Mouse (Mus musculus) urinary bladder, postnatal 10 days (tissue): ENCODE data around the gene Mb.
A peak's percentile ranks its signal among the peaks of the same experiment; 100 is the strongest.

Experiments
- DNase-seq: peaks from one replicate; pipeline ENCODE4 v3.0.0; 2022; ENCODE audit warnings: low spot score

The Mb gene

DNA sequence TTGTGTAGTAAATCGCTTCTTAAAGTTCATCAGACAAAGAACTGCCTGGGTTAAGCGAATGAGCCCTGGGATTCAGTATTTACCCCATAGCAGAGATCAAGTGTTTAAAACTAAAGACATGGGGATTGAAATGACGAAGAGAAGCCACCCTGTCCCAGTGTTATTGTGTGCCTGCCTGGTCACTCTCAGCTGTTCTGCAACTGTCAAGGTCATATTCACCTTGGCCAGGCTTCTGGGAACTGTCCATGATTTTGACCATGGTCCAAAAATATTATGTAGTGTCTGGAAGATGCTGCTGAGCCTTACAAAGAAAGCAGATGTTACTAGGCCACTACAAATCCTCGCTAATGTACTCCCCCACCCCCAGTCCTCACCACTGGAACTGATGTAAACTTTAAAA, 70.7 kb downstream of the Mb start:
- DNase-seq, result no peak

DNA sequence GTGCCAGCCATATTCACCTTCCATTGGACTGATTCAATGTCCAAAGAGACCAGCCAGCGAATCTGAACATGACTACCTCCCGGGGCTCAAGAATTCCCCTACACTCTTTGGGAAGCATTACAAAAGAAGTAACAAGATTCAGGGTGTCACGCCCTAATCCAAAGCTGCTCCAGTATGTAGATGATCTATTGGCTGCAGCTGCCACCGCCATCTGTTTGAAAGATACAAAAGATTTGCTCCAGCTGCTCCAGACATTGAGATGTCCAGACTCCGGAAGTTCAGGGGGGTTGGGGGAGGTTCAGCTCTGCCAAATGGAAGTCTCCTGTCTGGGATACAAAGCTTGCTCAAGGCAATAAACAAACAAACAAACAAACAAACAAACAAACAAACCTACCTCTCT, 73.9 kb downstream of the Mb start:
- no peak for DNase-seq

DNA sequence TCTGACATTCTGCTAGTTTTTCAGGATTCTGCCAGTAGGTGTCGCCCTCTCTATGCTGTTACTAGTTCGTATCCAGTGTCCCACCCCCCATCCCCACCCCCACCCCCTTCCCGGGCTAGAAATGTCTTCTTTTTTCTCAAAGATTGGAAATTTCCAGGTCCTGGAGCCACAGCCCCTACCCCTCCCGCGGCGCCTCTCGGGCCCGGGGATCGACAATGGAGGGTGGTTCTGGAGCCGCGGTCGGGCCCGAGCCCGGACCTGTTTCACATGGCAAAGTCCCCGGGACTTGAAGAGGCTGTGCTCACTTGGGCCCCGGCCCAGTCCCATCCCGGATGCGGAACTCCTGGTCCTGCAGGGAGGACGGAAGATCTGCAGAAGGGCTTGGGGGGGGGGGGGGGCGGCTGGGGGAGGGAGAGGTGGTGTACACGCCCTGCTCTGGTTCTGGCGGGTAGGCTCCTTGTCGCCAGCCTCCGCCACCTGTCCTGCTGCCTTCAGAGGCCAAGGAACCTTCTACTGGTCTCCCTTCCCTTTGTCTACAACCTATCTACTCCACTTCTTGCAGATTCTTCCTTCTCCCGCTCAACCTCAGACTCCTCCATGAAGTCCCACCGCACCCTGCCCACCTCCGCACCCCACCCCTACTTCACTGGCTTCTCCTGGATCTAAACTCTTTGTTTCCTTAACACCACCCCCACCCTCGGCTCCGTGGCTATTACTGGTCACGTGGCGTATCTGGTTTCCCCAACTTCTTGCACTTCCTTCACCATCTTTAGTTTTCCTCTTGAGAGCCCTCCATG, 76.4 kb downstream of the Mb start:
- DNase-seq, result peak; percentile 37

DNA sequence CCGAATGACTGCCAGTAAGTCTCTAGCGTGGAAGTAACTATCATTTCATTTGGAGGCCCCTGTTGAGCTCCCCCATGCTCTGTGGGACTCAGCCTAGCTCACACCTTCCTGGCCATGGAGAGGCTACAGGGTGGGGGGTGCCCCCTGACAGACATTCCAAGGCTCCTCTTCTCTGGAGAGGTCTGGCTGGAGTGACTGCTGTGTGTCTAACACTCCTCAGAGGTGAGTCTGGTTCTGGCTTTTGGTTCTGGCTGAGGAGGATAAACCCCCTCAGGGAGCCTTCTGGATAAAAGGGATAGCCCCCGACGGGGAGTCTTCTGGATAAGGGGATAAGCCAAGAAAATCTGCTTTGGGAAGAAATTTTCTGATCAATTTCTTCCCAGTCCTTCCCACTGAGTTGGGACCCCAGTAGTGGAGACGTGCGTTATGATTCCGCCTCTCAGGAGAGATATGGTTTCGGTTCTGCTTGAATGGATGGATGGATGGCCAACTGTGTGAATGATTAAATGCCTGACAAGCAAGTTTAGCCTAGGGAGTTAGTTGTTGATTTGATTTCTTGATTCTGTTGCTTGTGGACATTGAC, 77.1 kb downstream of the Mb start:
- no peak for DNase-seq

DNA sequence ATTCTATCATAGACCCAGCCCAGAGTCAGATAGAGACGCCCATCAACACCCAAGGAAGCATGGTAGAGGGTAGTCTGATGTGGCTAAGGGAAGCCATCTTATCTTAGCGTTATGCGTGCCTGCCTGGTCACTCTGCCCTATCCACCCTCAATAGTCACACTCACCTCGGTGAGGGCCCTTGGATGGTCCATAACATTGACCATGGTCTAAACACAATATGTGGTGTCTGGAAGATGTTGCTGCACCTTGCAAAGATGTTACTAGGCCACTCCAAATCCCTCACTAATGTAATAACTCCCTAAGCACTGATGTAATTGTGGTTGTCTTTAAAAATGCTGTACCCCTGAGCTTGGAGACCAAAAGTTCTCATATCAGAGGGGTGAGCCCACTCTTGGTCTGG, 77.8 kb downstream of the Mb start:
- no peak for DNase-seq
